Mouse (Mus musculus) kidney, postnatal 25 days (tissue): Measurements from ENCODE around the gene Jmjd1c.

ENCODE experiments used
- DNase-seq, 2 experiments: peaks; one replicate each; pipeline ENCODE4 v3.0.0; 2021; ENCODE audit warnings: mixed read lengths in 2 of 2

Jmjd1c gene

DNA sequence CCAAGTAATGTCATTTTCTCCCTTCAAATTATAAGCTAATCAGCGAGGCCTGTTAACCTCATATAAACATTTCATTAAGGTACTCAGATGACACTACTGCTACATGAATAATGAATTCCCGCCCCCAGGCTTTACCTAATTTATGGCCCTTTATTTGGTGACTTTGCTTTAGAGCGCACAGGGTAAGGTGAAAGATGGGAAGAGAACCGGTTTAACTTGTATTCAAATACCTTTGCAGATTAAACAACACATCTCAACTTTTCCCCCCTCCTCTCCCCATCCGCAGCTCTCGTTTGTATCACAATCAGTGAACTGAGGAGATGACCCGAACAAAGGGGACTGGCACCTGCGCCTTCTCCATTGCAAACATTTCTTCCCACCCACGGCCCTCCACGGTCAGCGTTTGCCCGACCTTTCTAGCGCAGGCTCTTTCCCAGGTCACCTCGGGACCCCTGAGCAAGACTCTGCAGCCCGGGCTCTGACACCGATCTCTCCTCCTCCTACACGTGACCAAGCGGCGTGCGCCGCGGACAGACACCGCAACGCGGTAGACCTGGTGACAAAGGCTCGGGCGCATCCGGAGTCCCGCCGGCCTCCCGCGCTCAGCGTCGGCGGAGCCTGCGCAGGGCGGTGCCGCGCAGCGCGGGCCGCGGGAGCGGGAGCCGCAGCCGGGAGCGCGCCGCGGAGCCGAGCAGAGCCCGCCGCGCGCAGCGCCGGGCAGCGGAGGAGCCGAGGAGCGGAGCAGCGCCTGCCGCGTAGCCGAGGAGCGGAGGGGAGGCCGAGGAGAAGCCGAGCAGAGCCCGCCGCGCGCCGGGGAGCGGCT is at the start of gene Jmjd1c:
Gene Jmjd1c, plus strand, starts transcription at position 328 of the 823 bp plus-strand sequence.
- peak; percentile 67 to 87 for DNase-seq

GRCm38 (mm10) chr10:67047712-67048645 is 47.9 kb upstream of the Jmjd1c start:
- DNase-seq = no peak

DNA sequence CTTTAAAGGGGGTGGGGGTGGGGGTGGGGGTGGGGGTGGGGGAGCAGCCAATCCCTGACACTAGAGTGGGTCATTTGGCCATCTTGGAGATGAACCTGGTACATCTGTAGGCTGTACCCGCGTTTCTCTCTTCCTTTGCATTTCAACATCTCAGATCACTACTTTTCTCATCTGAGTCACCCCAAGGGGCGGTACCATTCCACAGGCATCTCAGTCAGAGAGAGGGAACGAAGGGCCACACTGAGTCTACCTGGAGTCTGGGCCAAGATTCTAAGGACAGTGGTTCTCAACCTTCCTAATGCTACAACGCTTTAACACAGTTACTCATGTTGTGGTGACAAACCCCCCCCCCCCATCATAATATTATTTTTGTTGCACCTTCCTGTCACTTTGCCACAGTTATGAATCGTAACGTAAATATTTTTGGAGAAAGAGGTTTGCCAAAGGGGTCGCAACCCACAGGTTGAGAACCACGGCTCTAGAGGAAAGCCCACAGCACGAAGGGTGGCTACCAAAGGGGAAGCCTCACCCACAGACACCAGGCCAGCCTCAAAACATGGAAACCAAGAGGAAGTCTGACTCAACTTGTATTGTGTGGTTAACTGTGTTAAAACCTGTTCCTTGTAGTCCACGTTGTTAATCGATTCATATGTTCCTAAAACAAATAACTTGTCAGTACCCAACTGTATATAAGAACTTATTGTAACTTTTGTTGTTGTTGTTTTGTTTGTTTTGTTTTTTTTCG is 46.9 kb upstream of the Jmjd1c start:
- DNase-seq = no peak

GRCm38 (mm10) chr10:67049621-67050020 is 46.3 kb upstream of the Jmjd1c start:
- no peak for DNase-seq

GRCm38 (mm10) chr10:67050766-67051165 is 45.2 kb upstream of the Jmjd1c start:
- peak; percentile 20 to 55 for DNase-seq

- no peak for DNase-seq
These were observed 44.5 kb upstream of the Jmjd1c start for GRCm38 (mm10) chr10:67051466-67051865.

- DNase-seq = no peak
These were observed 43.5 kb upstream of the Jmjd1c start for GRCm38 (mm10) chr10:67052429-67052828.

DNA sequence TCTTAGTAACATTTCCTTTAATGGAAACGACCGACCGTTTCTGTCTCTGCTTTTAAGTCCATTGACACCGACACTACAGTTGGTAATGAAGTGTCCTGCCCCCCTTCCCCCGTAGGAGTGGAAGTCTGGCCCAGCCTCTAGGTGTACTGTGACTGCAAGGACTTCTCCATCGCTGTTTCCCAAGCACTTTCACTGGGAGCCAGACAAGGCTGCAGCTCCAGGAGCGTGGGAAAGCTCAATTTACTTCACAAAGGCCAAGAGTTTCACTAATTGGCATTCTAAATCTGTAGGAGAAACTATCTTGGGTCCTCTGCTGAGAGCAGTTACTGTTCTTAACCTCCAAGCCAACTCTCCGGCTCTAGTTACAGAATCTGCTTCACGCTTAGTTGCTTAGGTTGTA is 42.5 kb upstream of the Jmjd1c start:
- no peak for DNase-seq

GRCm38 (mm10) chr10:67055867-67056856 is 39.8 kb upstream of the Jmjd1c start:
- no peak for DNase-seq

DNA sequence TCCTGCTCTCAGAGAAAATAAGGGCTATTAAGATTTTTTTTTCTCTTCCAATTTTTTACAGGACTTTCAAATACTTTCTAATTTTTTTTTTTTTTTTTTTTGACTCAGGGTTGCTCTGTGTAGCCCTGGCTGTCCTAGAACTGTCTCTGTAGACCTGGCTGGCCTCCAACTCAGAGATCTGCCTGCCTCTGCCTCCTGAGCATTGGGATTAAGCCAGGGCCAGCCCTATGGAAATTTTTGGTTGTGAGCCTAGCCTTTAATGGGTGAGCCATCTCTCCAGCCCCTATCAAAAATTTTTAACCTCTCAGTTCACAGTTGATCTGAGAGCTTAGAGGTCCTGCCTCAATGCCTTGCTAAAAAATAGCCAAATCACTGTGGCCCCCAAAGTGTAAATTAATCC is 38.7 kb upstream of the Jmjd1c start:
- no peak for DNase-seq

DNA sequence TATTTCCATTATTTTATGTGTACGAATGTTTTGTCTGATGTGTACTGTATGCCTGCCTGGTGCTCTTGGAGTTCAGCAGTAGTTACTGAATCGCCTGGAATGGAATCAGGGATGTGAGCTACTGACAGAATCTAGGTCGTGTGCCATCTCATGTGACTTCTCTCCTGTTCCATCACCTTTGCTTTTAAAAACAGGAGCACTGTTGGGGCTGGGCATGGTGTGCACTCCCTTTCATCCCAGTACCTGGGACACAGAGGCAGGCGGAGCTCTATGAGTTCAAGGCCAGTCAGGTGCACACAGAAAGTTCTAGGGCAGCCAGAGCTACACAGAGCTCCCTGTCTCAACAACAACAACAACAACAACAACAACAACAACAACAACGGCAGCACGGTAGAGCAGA is 38.2 kb upstream of the Jmjd1c start:
- no peak for DNase-seq

GRCm38 (mm10) chr10:67058297-67058696 is 37.6 kb upstream of the Jmjd1c start:
- DNase-seq = peak; percentile 74 to 80

DNA sequence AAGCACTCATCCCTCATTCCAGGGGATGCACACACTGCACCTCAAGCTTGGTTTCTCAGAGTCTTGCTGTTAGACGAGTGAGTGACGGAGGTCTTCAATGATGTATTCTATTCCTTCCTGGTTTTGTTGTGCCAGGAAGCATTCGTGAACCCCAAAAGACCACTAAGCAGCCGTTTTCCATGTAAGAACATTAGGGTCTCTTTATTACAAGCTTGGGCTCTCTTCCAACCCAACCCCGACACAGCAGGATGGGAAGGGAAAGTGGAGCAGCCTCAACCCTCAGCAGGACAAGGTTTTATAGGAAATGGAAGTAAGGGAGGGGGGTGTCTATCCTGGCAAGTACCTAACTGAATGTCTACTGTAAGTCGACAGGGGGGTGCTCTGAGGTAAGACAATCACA is 37.2 kb upstream of the Jmjd1c start:
- no peak for DNase-seq

- peak in 1 of 2 experiments; percentile 45 for DNase-seq
These were observed 34.5 kb upstream of the Jmjd1c start for GRCm38 (mm10) chr10:67061367-67061801.

- DNase-seq = no peak
These were observed 34.1 kb upstream of the Jmjd1c start for GRCm38 (mm10) chr10:67061823-67062222.

GRCm38 (mm10) chr10:67065277-67065887 is 30.5 kb upstream of the Jmjd1c start:
- DNase-seq = no peak

DNA sequence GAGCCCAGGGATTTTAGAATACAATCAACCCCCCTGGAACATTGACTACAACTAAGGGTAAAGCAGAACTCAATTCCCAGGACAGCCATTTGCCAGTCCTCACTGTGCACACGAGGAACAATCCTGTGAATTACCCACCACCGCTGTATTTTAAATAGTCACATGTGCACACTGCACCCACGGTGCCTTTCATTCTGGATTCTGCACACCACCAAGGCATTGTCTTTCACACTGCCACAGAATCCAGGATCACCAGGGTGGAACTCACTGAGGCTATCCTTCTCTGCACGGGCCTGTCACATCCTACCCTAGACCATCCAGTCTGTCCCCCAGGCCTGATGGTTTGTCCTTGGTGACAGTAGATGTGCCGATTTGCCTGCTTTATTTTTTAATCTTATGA is 30.0 kb upstream of the Jmjd1c start:
- DNase-seq = no peak

GRCm38 (mm10) chr10:67066421-67066820 is 29.5 kb upstream of the Jmjd1c start:
- DNase-seq = no peak

GRCm38 (mm10) chr10:67069013-67069412 is 26.9 kb upstream of the Jmjd1c start:
- DNase-seq = no peak

GRCm38 (mm10) chr10:67071389-67071788 is 24.5 kb upstream of the Jmjd1c start:
- DNase-seq = no peak

DNA sequence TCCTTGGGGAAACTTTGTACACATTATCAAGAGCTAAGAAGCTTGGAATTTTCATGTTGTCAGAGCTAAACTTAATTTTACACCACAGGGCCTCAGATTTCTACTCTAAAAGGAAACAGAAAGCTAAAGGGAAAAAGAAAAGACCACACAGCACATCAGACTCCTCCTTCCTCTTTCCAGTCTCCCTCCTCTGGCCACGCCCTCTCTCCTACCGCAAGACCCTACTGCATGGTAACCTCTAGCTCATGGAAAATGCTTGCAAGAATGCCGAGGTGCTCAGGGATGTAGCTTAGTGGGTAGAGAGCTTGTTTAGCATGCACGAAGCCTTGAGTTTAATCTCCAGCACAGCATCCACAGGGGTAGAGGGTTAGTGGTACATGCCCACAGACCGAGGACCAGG is 24.0 kb upstream of the Jmjd1c start:
- DNase-seq = no peak
